Mouse (Mus musculus): ENCODE data around the gene Ppp1r12c. TPM values are rescaled to one million over a fixed set of nuclear protein-coding genes. Genes with fewer than 3 reads are reported as not detected.

Ppp1r12c gene
- polyA plus RNA-seq, 1 experiment = 68.7 TPM

DNA sequence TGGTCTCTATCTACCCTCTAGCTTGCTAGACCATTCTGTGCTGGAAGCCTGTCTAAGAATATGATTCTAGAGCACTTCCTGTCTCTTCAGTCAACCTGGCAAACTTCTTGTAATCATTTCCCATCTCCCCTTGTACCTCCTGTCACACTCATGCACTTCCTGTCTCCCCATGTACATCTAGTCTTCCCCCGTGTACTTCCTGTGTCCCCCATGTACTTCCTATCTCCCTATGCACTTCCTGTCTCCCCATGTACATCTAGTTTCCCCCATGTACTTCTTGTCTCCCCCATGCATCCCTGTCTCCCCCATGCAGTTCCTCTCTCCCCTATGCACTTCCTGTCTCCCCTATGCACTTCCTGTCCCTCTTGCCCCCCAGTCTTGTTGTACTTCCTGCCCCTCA, 17.0 kb upstream of the Ppp1r12c start:
- Histone ChIP-seq H3K9me3 (replicated peaks; ENCODE audit: control insufficient read depth, insufficient read depth, low read length, poor library complexity, severe bottlenecking) (no peaks in the 10 kb centered on the region), H3K4me1 (ENCODE audit: control insufficient read depth, insufficient read depth, low read length) (peaks cover 4% of the 10 kb centered on the region), H3K9ac (ENCODE audit: low read depth, poor library complexity, severe bottlenecking) (no peak overlapping the region), H3K4me3 (ENCODE audit: low read depth, low read length) (no peak overlapping the region), H3K36me3 (ENCODE audit: control insufficient read depth, insufficient read depth, low read length, poor library complexity, severe bottlenecking) (no peaks in the 10 kb centered on the region), H3K27ac (ENCODE audit: insufficient read depth, low read length) (no peak overlapping the region), H3K27me3 (ENCODE audit: control insufficient read depth, insufficient read depth, low read length, poor library complexity, severe bottlenecking) (no peaks in the 10 kb centered on the region)
- no peak for TF ChIP-seq POLR2A (IDR thresholded peaks at IDR 0.05; ENCODE audit: insufficient read depth, low read length)
- no peak for TF ChIP-seq CTCF (IDR thresholded peaks at IDR 0.05; ENCODE audit: low read depth, low read length)
- no peak for TF ChIP-seq EP300 (IDR thresholded peaks at IDR 0.05; ENCODE audit: insufficient read depth, low read depth, low read length)

GRCm38 (mm10) chr7:4516332-4517050, 15.0 kb upstream of the Ppp1r12c start, which contains the start of gene Tnnt1:
Gene Tnnt1, minus strand, starts transcription at chr7:4516382.
- H3K9ac ChIP-seq (ENCODE audit: low read depth, poor library complexity, severe bottlenecking) = no peak within 1 kb of the TSS
- peaks cover 2% of the 10 kb centered on the region for H3K4me1 ChIP-seq (ENCODE audit: control insufficient read depth, insufficient read depth, low read length)
- no peaks in the 10 kb centered on the region for H3K27me3 ChIP-seq (ENCODE audit: control insufficient read depth, insufficient read depth, low read length, poor library complexity, severe bottlenecking)
- no peak within 1 kb of the TSS for H3K4me3 ChIP-seq (ENCODE audit: low read depth, low read length)
- H3K36me3 ChIP-seq (ENCODE audit: control insufficient read depth, insufficient read depth, low read length, poor library complexity, severe bottlenecking) = no peaks in the 10 kb centered on the region
- H3K9me3 ChIP-seq (replicated peaks; ENCODE audit: control insufficient read depth, insufficient read depth, low read length, poor library complexity, severe bottlenecking) = no peaks in the 10 kb centered on the region
- no peak for TF ChIP-seq CTCF (IDR thresholded peaks at IDR 0.05; ENCODE audit: low read depth, low read length)
- peak; percentile 61 for TF ChIP-seq EP300 (IDR thresholded peaks at IDR 0.05; ENCODE audit: insufficient read depth, low read depth, low read length)
- H3K27ac ChIP-seq (ENCODE audit: insufficient read depth, low read length) = no peak within 1 kb of the TSS

DNA sequence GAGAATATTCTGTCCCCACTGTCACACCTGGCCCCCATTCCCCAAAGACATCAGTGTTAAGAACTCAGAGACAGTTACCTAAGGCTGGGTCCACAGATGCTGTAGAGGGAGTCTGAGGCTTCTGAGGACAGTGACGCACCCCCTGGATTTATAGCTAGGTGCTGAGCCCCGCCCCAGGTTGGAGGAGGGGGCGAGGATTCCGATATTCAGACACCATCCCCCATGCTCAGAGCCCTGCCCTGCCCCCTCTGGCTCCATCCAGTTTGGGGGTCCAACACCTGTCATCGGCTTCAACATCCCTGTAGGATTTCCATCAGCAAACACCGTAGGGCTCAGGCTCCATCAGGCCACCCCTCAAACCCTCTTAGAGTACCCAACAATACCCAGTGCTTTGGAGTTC, 14.4 kb upstream of the Ppp1r12c start:
- no peak overlapping the region for H3K4me3 ChIP-seq (ENCODE audit: low read depth, low read length)
- TF ChIP-seq CTCF (IDR thresholded peaks at IDR 0.05; ENCODE audit: low read depth, low read length) (no peak), POLR2A (IDR thresholded peaks at IDR 0.05; ENCODE audit: insufficient read depth, low read length) (no peak), EP300 (IDR thresholded peaks at IDR 0.05; ENCODE audit: insufficient read depth, low read depth, low read length) (no peak)
- no peak overlapping the region for H3K27ac ChIP-seq (ENCODE audit: insufficient read depth, low read length)
- H3K9me3 ChIP-seq (replicated peaks; ENCODE audit: control insufficient read depth, insufficient read depth, low read length, poor library complexity, severe bottlenecking) = no peaks in the 10 kb centered on the region
- H3K36me3 ChIP-seq (ENCODE audit: control insufficient read depth, insufficient read depth, low read length, poor library complexity, severe bottlenecking) = no peaks in the 10 kb centered on the region
- H3K27me3 ChIP-seq (ENCODE audit: control insufficient read depth, insufficient read depth, low read length, poor library complexity, severe bottlenecking) = no peaks in the 10 kb centered on the region
- H3K9ac ChIP-seq (ENCODE audit: low read depth, poor library complexity, severe bottlenecking) = no peak overlapping the region
- H3K4me1 ChIP-seq (ENCODE audit: control insufficient read depth, insufficient read depth, low read length) = peaks cover 2% of the 10 kb centered on the region

DNA sequence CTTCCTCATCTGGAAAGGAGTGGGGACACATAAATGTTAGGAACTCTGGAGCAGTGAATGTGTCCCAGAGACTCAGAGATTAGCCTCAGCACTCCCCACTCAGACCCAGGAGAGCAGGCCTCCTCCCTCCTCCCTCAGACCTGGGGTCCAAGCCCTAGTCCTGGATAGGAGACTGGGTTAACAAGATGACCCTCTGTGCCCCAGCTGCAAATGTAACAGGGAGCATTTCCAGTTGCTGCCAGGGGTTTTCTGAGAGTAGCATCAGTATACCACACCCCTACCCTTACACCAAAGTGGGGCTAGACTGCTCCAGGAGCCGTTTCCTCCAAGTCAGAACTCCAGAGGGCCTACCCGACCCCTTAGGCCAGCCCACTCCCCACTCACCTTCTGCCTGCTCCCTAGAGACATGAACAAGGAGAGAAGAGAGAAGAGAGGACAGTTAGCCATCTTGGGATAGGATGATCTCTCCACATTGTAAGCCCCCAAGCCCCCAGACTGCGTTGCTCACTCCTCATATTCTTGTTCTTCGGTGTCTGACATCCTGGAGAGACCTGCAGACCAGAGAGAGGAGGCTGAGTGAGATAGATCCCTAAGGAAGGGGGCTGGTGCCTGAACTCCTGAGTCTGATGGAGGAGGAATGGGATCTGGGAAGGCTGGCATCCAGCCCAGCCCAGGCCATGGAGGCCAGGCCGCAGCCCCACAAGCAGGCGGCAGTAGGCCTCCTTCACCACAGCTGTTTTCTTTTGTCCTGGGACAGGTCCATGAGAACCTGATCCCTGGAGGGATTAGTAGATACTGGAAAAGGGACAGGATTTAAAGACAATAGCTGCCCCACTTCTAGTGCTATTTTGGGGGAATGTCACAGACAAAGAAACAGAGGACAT, 12.6 kb upstream of the Ppp1r12c start:
- Histone ChIP-seq H3K27ac (ENCODE audit: insufficient read depth, low read length) (no peak overlapping the region), H3K27me3 (ENCODE audit: control insufficient read depth, insufficient read depth, low read length, poor library complexity, severe bottlenecking) (no peaks in the 10 kb centered on the region), H3K4me3 (ENCODE audit: low read depth, low read length) (no peak overlapping the region), H3K9me3 (replicated peaks; ENCODE audit: control insufficient read depth, insufficient read depth, low read length, poor library complexity, severe bottlenecking) (no peaks in the 10 kb centered on the region), H3K36me3 (ENCODE audit: control insufficient read depth, insufficient read depth, low read length, poor library complexity, severe bottlenecking) (no peaks in the 10 kb centered on the region), H3K9ac (ENCODE audit: low read depth, poor library complexity, severe bottlenecking) (0 out of 2 replicates have a peak overlapping the region, but pooled peaks have one; percentile 15), H3K4me1 (ENCODE audit: control insufficient read depth, insufficient read depth, low read length) (peaks cover 2% of the 10 kb centered on the region)
- TF ChIP-seq EP300 (IDR thresholded peaks at IDR 0.05; ENCODE audit: insufficient read depth, low read depth, low read length) (no peak), POLR2A (IDR thresholded peaks at IDR 0.05; ENCODE audit: insufficient read depth, low read length) (no peak), CTCF (IDR thresholded peaks at IDR 0.05; ENCODE audit: low read depth, low read length) (no peak)

GRCm38 (mm10) chr7:4513236-4513635, 11.8 kb upstream of the Ppp1r12c start:
- Histone ChIP-seq H3K9me3 (replicated peaks; ENCODE audit: control insufficient read depth, insufficient read depth, low read length, poor library complexity, severe bottlenecking) (no peaks in the 10 kb centered on the region), H3K4me1 (ENCODE audit: control insufficient read depth, insufficient read depth, low read length) (peaks cover 2% of the 10 kb centered on the region), H3K4me3 (ENCODE audit: low read depth, low read length) (no peak overlapping the region), H3K27ac (ENCODE audit: insufficient read depth, low read length) (no peak overlapping the region), H3K9ac (ENCODE audit: low read depth, poor library complexity, severe bottlenecking) (no peak overlapping the region), H3K27me3 (ENCODE audit: control insufficient read depth, insufficient read depth, low read length, poor library complexity, severe bottlenecking) (no peaks in the 10 kb centered on the region), H3K36me3 (ENCODE audit: control insufficient read depth, insufficient read depth, low read length, poor library complexity, severe bottlenecking) (no peaks in the 10 kb centered on the region)
- TF ChIP-seq CTCF (IDR thresholded peaks at IDR 0.05; ENCODE audit: low read depth, low read length) (peak; percentile 87), EP300 (IDR thresholded peaks at IDR 0.05; ENCODE audit: insufficient read depth, low read depth, low read length) (no peak)

Data from ES-Bruce4 (cell line).